Mouse (Mus musculus) heart, adult 2 months (tissue): ENCODE results near the gene Gper1. TPM values are rescaled to one million over a fixed set of nuclear protein-coding genes. Genes with fewer than 3 reads are reported as not detected.

ENCODE experiments used
- DNase-seq, 2 experiments: peaks; one replicate each; pipeline ENCODE4 v3.0.0; 2021
- H3K27ac ChIP-seq: fragments of 200-600 bp; 2 replicates; pipeline ENCODE4 v1.8.1; 2022
- H3K27me3 ChIP-seq: fragments of 200-500 bp; 2 replicates; pipeline ENCODE4 v1.6.1; 2012; ENCODE audit warnings: mild to moderate bottlenecking, low read length, inconsistent platforms, mixed read lengths; ENCODE audit not compliant: control insufficient read depth, insufficient read depth
- H3K36me3 ChIP-seq: fragments of 200-500 bp; 2 replicates; pipeline ENCODE4 v1.6.1; 2012; ENCODE audit warnings: low read length, inconsistent platforms; ENCODE audit not compliant: control insufficient read depth, insufficient read depth
- H3K4me1 ChIP-seq: fragments of 200-500 bp; 2 replicates; pipeline ENCODE4 v1.6.1; 2011; ENCODE audit warnings: low read length; ENCODE audit not compliant: control insufficient read depth, insufficient read depth
- H3K4me3 ChIP-seq: fragments of 200-600 bp; 2 replicates; pipeline ENCODE4 v1.8.1; 2022
- H3K79me2 ChIP-seq: fragments of 200-500 bp; replicated peaks from 2 replicates; pipeline ENCODE4 v1.6.1; 2012; ENCODE audit warnings: mild to moderate bottlenecking, inconsistent platforms, low read length, moderate library complexity, mixed read lengths; ENCODE audit not compliant: control insufficient read depth, insufficient read depth
- H3K9ac ChIP-seq: fragments of 200-500 bp; 2 replicates; pipeline ENCODE4 v1.6.1; 2012; ENCODE audit warnings: low read depth, mild to moderate bottlenecking, control low read depth, inconsistent platforms, low read length, mixed read lengths
- CTCF ChIP-seq: fragments of 200-600 bp; IDR thresholded peaks from 2 replicates; pipeline ENCODE4 v1.8.1; 2022; ENCODE audit warnings: antibody characterized with exemption, mild to moderate bottlenecking, moderate library complexity
- EP300 ChIP-seq: fragments of 200-500 bp; IDR thresholded peaks from 2 replicates; pipeline ENCODE4 v1.6.1; 2011; ENCODE audit warnings: low read depth, low read length, control low read depth; ENCODE audit not compliant: insufficient read depth
- POLR2A ChIP-seq: fragments of 200-500 bp; IDR thresholded peaks from 2 replicates; pipeline ENCODE4 v1.6.1; 2011; ENCODE audit warnings: mild to moderate bottlenecking, low read depth, low read length, control low read depth; ENCODE audit not compliant: insufficient read depth
- WGBS: fragments of 180-500 bp; shearing (Covaris S2); methylation state at CpG from one replicate; pipeline ENCODE4 v1.1.7; 2018; 5-methylcytosine and 5-hydroxymethylcytosine counted together
- intact Hi-C: fragments of 180-260 bp; cut with DNase I; formaldehyde crosslinking; loops from one replicate; pipeline ENCODE4 v1.15.1; 2025
- polyA plus RNA-seq: library from polyadenylated mRNA; depleted of rRNA; stranded (reverse); fragments of >200 nt; gene quantifications from 2 replicates; pipeline ENCODE4 v1.2.3, GENCODE M21; 2012
- total RNA-seq, 2 experiments: library from RNA; stranded (reverse); gene quantifications; 2 replicates each; pipeline ENCODE4 v1.2.3; 2021

Gper1 gene
- total and polyA plus RNA-seq, 3 experiments: 1.4 to 2.0 (median 1.5) TPM

- Histone ChIP-seq H3K4me1 (peaks cover 29% of the 10 kb centered on the region), H3K27ac (peak overlapping the region; percentile 80), H3K27me3 (no peaks in the 10 kb centered on the region), H3K36me3 (peaks cover 3% of the 10 kb centered on the region; the same call in 1 of the 2 replicates), H3K4me3 (no peak overlapping the region), H3K9ac (0 out of 2 replicates have a peak overlapping the region, but pooled peaks have one; percentile 7), H3K79me2 (no peaks in the 10 kb centered on the region)
- WGBS: 16% methylated on average over 12 of the region's 12 CpGs
- TF ChIP-seq EP300 (peak; percentile 63; the same call in 1 of the 2 replicates), POLR2A (no peak), CTCF (peak; percentile 22; the same call in 1 of the 2 replicates)
- peak; percentile 78 to 89 for DNase-seq
- intact Hi-C loops: loop anchor here (2.0 to 5.0 kb wide), 2 partner anchors 21 to 53 kb away; partner anchors contain the start of gene 3110082I17Rik
Observed at GRCm38 (mm10) chr5:139409412-139409811, 13.5 kb upstream of the Gper1 start.

- H3K4me1 ChIP-seq: peaks cover 25% of the 10 kb centered on the region
- no peak for DNase-seq
- H3K27me3 ChIP-seq: no peaks in the 10 kb centered on the region
- H3K4me3 ChIP-seq: no peak overlapping the region
- no peaks in the 10 kb centered on the region for H3K79me2 ChIP-seq
- peak overlapping the region; percentile 80 for H3K27ac ChIP-seq
- intact Hi-C loops: no loop called here
- peaks cover 3% of the 10 kb centered on the region; the same call in 1 of the 2 replicates for H3K36me3 ChIP-seq
- 69% methylated on average over 4 of the region's 4 CpGs for WGBS
- TF ChIP-seq CTCF (no peak), EP300 (no peak), POLR2A (no peak)
- H3K9ac ChIP-seq: no peak overlapping the region
Observed at GRCm38 (mm10) chr5:139410056-139410455, 12.9 kb upstream of the Gper1 start.

- no peak for TF ChIP-seq POLR2A
- no peak for TF ChIP-seq EP300
- no peak for TF ChIP-seq CTCF
- peaks cover 23% of the 10 kb centered on the region for H3K4me1 ChIP-seq
- H3K4me3 ChIP-seq: no peak overlapping the region
- H3K9ac ChIP-seq: no peak overlapping the region
- no peak for DNase-seq
- no peak overlapping the region for H3K27ac ChIP-seq
- H3K36me3 ChIP-seq: peaks cover 3% of the 10 kb centered on the region; the same call in 1 of the 2 replicates
- 95% methylated on average over 6 of the region's 6 CpGs for WGBS
- no peaks in the 10 kb centered on the region for H3K27me3 ChIP-seq
- H3K79me2 ChIP-seq: no peaks in the 10 kb centered on the region
- intact Hi-C loops: no loop called here
Observed at GRCm38 (mm10) chr5:139411117-139411516, 11.8 kb upstream of the Gper1 start.

- TF ChIP-seq POLR2A (no peak), CTCF (no peak), EP300 (no peak)
- Histone ChIP-seq H3K4me3 (no peak overlapping the region), H3K9ac (no peak overlapping the region), H3K27me3 (no peaks in the 10 kb centered on the region), H3K79me2 (no peaks in the 10 kb centered on the region), H3K4me1 (peaks cover 23% of the 10 kb centered on the region), H3K27ac (no peak overlapping the region), H3K36me3 (peaks cover 3% of the 10 kb centered on the region; the same call in 1 of the 2 replicates)
- DNase-seq: no peak
- intact Hi-C loops: no loop called here
- 85% methylated on average over 15 of the region's 15 CpGs for WGBS
Observed at GRCm38 (mm10) chr5:139411665-139412314, 11.2 kb upstream of the Gper1 start.

- peaks cover 3% of the 10 kb centered on the region; the same call in 1 of the 2 replicates for H3K36me3 ChIP-seq
- H3K4me1 ChIP-seq: peaks cover 13% of the 10 kb centered on the region
- H3K9ac ChIP-seq: no peak overlapping the region
- H3K79me2 ChIP-seq: no peaks in the 10 kb centered on the region
- H3K27me3 ChIP-seq: no peaks in the 10 kb centered on the region
- TF ChIP-seq CTCF (no peak), POLR2A (no peak), EP300 (no peak)
- H3K4me3 ChIP-seq: no peak overlapping the region
- no peak overlapping the region for H3K27ac ChIP-seq
- DNase-seq: no peak
- WGBS: 84% methylated on average over 4 of the region's 4 CpGs
- intact Hi-C loops: no loop called here
Observed at GRCm38 (mm10) chr5:139413545-139413944, 9.4 kb upstream of the Gper1 start.

GRCm38 (mm10) chr5:139415001-139415400 lies 8.0 kb upstream of the Gper1 start:
- WGBS: 91% methylated on average over 5 of the region's 5 CpGs
- intact Hi-C loops: no loop called here

More at GRCm38 (mm10) chr5:139415001-139415400, 8.0 kb upstream of the Gper1 start:
- DNase-seq: no peak
- Histone ChIP-seq H3K9ac (no peak overlapping the region), H3K79me2 (no peaks in the 10 kb centered on the region), H3K27me3 (no peaks in the 10 kb centered on the region), H3K4me1 (peaks cover 4% of the 10 kb centered on the region), H3K4me3 (no peak overlapping the region), H3K36me3 (no peaks in the 10 kb centered on the region), H3K27ac (no peak overlapping the region)
- TF ChIP-seq EP300 (no peak), CTCF (no peak), POLR2A (no peak)
